Mouse (Mus musculus): ENCODE data around the gene Cmc1. TPM values are rescaled to one million over a fixed set of nuclear protein-coding genes. Genes with fewer than 3 reads are reported as not detected.

Gene Cmc1
- polyA plus RNA-seq, 1 experiment from 2014 or later, result 134 TPM

- Histone ChIP-seq H3K4me1 (replicated peaks; ENCODE audit: control insufficient read depth, insufficient read depth, low read length) (no peaks in the 10 kb centered on the region), H3K4me2 (replicated peaks; ENCODE audit: low read depth) (no peak overlapping the region), H3K4me3 (ENCODE audit: low read depth, low read length) (no peak overlapping the region), H3K36me3 (ENCODE audit: control insufficient read depth, insufficient read depth) (no peaks in the 10 kb centered on the region), H3K9me3 (ENCODE audit: control insufficient read depth) (no peaks in the 10 kb centered on the region), H3K27ac (ENCODE audit: low read depth, low read length) (no peak overlapping the region), H3K27me3 (replicated peaks; ENCODE audit: control insufficient read depth, insufficient read depth, low read length) (no peaks in the 10 kb centered on the region), H3K9ac (ENCODE audit: low read depth, low read length) (no peak overlapping the region)
- TF ChIP-seq CTCF (IDR thresholded peaks at IDR 0.05; ENCODE audit: low read depth), result no peak
- ATAC-seq, result no peak
- WGBS, result 90% methylated on average over 7 of the region's 7 CpGs
Measured at GRCm38 (mm10) chr9:118187420-118187819, 37.4 kb upstream of the Cmc1 start.

GRCm38 (mm10) chr9:118186776-118187175 lies 36.8 kb upstream of the Cmc1 start:
- Histone ChIP-seq H3K27ac (ENCODE audit: low read depth, low read length) (no peak overlapping the region), H3K9me3 (ENCODE audit: control insufficient read depth) (no peaks in the 10 kb centered on the region), H3K36me3 (ENCODE audit: control insufficient read depth, insufficient read depth) (no peaks in the 10 kb centered on the region), H3K9ac (ENCODE audit: low read depth, low read length) (no peak overlapping the region), H3K4me3 (ENCODE audit: low read depth, low read length) (no peak overlapping the region), H3K4me1 (replicated peaks; ENCODE audit: control insufficient read depth, insufficient read depth, low read length) (no peaks in the 10 kb centered on the region), H3K27me3 (replicated peaks; ENCODE audit: control insufficient read depth, insufficient read depth, low read length) (no peaks in the 10 kb centered on the region), H3K4me2 (replicated peaks; ENCODE audit: low read depth) (no peak overlapping the region)
- no peak for TF ChIP-seq CTCF (IDR thresholded peaks at IDR 0.05; ENCODE audit: low read depth)
- no peak for ATAC-seq
- WGBS, result 87% methylated on average over 10 of the region's 10 CpGs

GRCm38 (mm10) chr9:118179136-118180025 lies 29.4 kb upstream of the Cmc1 start:
- H3K9ac ChIP-seq (ENCODE audit: low read depth, low read length), result no peak overlapping the region
- H3K9me3 ChIP-seq (ENCODE audit: control insufficient read depth), result no peaks in the 10 kb centered on the region
- H3K27me3 ChIP-seq (replicated peaks; ENCODE audit: control insufficient read depth, insufficient read depth, low read length), result no peaks in the 10 kb centered on the region
- H3K4me1 ChIP-seq (replicated peaks; ENCODE audit: control insufficient read depth, insufficient read depth, low read length), result no peaks in the 10 kb centered on the region
- H3K27ac ChIP-seq (ENCODE audit: low read depth, low read length), result no peak overlapping the region
- no peak overlapping the region for H3K4me3 ChIP-seq (ENCODE audit: low read depth, low read length)
- 89% methylated on average over 18 of the region's 18 CpGs for WGBS
- no peaks in the 10 kb centered on the region for H3K36me3 ChIP-seq (ENCODE audit: control insufficient read depth, insufficient read depth)
- no peak overlapping the region for H3K4me2 ChIP-seq (replicated peaks; ENCODE audit: low read depth)
- TF ChIP-seq CTCF (IDR thresholded peaks at IDR 0.05; ENCODE audit: low read depth), result no peak
- no peak for ATAC-seq

GRCm38 (mm10) chr9:118176687-118177086 lies 26.7 kb upstream of the Cmc1 start:
- 88% methylated on average over 3 of the region's 3 CpGs for WGBS
- H3K4me3 ChIP-seq (ENCODE audit: low read depth, low read length), result no peak overlapping the region

GRCm38 (mm10) chr9:118175411-118175810 lies 25.4 kb upstream of the Cmc1 start:
- WGBS, result 94% methylated on average over 4 of the region's 4 CpGs
- Histone ChIP-seq H3K27me3 (replicated peaks; ENCODE audit: control insufficient read depth, insufficient read depth, low read length) (no peaks in the 10 kb centered on the region), H3K4me2 (replicated peaks; ENCODE audit: low read depth) (no peak overlapping the region), H3K27ac (ENCODE audit: low read depth, low read length) (no peak overlapping the region), H3K9ac (ENCODE audit: low read depth, low read length) (no peak overlapping the region), H3K9me3 (ENCODE audit: control insufficient read depth) (no peaks in the 10 kb centered on the region), H3K4me3 (ENCODE audit: low read depth, low read length) (no peak overlapping the region), H3K4me1 (replicated peaks; ENCODE audit: control insufficient read depth, insufficient read depth, low read length) (no peaks in the 10 kb centered on the region), H3K36me3 (ENCODE audit: control insufficient read depth, insufficient read depth) (no peaks in the 10 kb centered on the region)
- ATAC-seq, result no peak
- no peak for TF ChIP-seq CTCF (IDR thresholded peaks at IDR 0.05; ENCODE audit: low read depth)

More at GRCm38 (mm10) chr9:118176687-118177086, 26.7 kb upstream of the Cmc1 start:
- Histone ChIP-seq H3K9ac (ENCODE audit: low read depth, low read length) (no peak overlapping the region), H3K4me1 (replicated peaks; ENCODE audit: control insufficient read depth, insufficient read depth, low read length) (no peaks in the 10 kb centered on the region), H3K27ac (ENCODE audit: low read depth, low read length) (no peak overlapping the region), H3K36me3 (ENCODE audit: control insufficient read depth, insufficient read depth) (no peaks in the 10 kb centered on the region), H3K27me3 (replicated peaks; ENCODE audit: control insufficient read depth, insufficient read depth, low read length) (no peaks in the 10 kb centered on the region), H3K9me3 (ENCODE audit: control insufficient read depth) (no peaks in the 10 kb centered on the region), H3K4me2 (replicated peaks; ENCODE audit: low read depth) (no peak overlapping the region)
- no peak for ATAC-seq
- no peak for TF ChIP-seq CTCF (IDR thresholded peaks at IDR 0.05; ENCODE audit: low read depth)

- Histone ChIP-seq H3K27ac (ENCODE audit: low read depth, low read length) (no peak overlapping the region), H3K9me3 (ENCODE audit: control insufficient read depth) (no peaks in the 10 kb centered on the region), H3K4me3 (ENCODE audit: low read depth, low read length) (no peak overlapping the region), H3K4me2 (replicated peaks; ENCODE audit: low read depth) (no peak overlapping the region), H3K4me1 (replicated peaks; ENCODE audit: control insufficient read depth, insufficient read depth, low read length) (no peaks in the 10 kb centered on the region), H3K36me3 (ENCODE audit: control insufficient read depth, insufficient read depth) (no peaks in the 10 kb centered on the region), H3K27me3 (replicated peaks; ENCODE audit: control insufficient read depth, insufficient read depth, low read length) (no peaks in the 10 kb centered on the region), H3K9ac (ENCODE audit: low read depth, low read length) (no peak overlapping the region)
- 81% methylated on average over 4 of the region's 4 CpGs for WGBS
- no peak for ATAC-seq
- no peak for TF ChIP-seq CTCF (IDR thresholded peaks at IDR 0.05; ENCODE audit: low read depth)
Measured at GRCm38 (mm10) chr9:118173086-118173485, 23.1 kb upstream of the Cmc1 start.
